Mouse (Mus musculus) embryonic facial prominence, embryonic 12.5 days (tissue): ENCODE measurements around the gene Asic1. TPM values are rescaled to one million over a fixed set of nuclear protein-coding genes. Genes with fewer than 3 reads are reported as not detected.

Experiments used
- ATAC-seq: fragments of 200-750 bp; cut with Nextera tagmentation; 2 replicates; pipeline ENCODE4 v1.8.0; 2017; ENCODE audit not compliant: insufficient number of reproducible peaks, insufficient read depth, low FRiP score, low TSS enrichment
- H3K27ac ChIP-seq: fragments of 300-500 bp; sonication (generic); 2 replicates; pipeline ENCODE4 v1.5.1; 2016; ENCODE audit warnings: mild to moderate bottlenecking
- H3K27me3 ChIP-seq: fragments of 300-500 bp; sonication (generic); 2 replicates; pipeline ENCODE4 v1.6.1; 2016; ENCODE audit warnings: mild to moderate bottlenecking, moderate library complexity
- H3K36me3 ChIP-seq: fragments of 300-500 bp; sonication (generic); 2 replicates; pipeline ENCODE4 v1.6.1; 2016; ENCODE audit warnings: mild to moderate bottlenecking
- H3K4me1 ChIP-seq: fragments of 300-500 bp; sonication (generic); 2 replicates; pipeline ENCODE4 v1.6.1; 2016
- H3K4me2 ChIP-seq: fragments of 300-500 bp; sonication (generic); replicated peaks from 2 replicates; pipeline ENCODE4 v1.6.1; 2016; ENCODE audit warnings: mild to moderate bottlenecking, moderate library complexity
- H3K4me3 ChIP-seq: fragments of 300-500 bp; sonication (generic); 2 replicates; pipeline ENCODE4 v1.5.1; 2016; ENCODE audit warnings: mild to moderate bottlenecking
- H3K9ac ChIP-seq: fragments of 300-500 bp; sonication (generic); 2 replicates; pipeline ENCODE4 v1.6.1; 2016; ENCODE audit warnings: mild to moderate bottlenecking, moderate library complexity
- H3K9me3 ChIP-seq: fragments of 300-500 bp; sonication (generic); 2 replicates; pipeline ENCODE4 v1.6.1; 2016; ENCODE audit warnings: mild to moderate bottlenecking, moderate library complexity
- WGBS: fragments of 180-500 bp; shearing (Covaris S2); methylation state at CpG from one replicate; pipeline ENCODE4 v1.1.7; 2016; 5-methylcytosine and 5-hydroxymethylcytosine counted together
- polyA plus RNA-seq: library from polyadenylated mRNA; unstranded; fragments of >200 nt; fragmentation: Nextera tagmentation; extraction: Ambion mirVana; gene quantifications from 2 replicates; pipeline ENCODE4 v1.2.1, GENCODE M21; 2016

Gene Asic1
- polyA plus RNA-seq, 1 experiment from 2014 or later = 6.2 TPM

DNA sequence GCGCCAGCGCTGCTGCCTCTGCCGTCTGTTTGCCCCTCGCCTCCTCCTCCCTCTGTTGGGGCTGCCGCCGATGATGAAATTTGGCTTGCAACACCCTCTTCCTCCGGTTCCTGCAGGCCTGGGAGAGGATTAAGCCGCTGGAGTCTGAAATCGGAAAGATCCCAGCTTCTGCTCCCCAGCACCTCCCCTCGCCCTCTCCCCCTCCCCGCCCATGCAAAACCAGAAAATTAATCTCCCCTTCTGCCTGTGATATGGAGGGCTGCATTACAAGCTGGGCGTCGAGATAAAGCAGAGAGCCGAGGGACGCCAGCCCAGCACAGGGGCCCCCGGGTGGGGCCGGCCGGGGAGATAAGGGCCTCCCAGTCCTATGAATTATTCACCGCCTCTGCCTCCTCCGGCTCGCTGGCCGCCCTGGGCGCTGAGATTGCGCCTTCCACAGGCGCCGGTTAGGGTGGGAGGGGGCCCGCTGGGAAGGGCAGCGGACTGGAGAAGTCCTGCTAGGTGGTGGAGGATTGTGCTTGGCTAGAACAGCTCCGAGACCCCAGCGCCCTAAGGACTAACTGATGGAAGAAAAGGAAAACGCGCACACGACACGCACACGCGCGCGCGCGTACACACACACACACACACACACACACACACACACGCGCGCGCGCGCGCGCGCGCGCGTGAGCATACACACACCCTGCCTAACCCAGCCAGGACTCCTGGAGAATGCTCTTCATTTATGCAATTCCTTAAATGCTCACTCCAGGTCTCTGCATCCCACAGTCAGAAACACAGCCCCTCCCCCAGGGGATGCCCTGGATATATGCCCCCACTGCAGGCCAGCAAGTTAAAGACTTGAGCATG lies 5.3 kb upstream of the Asic1 start:
- Histone ChIP-seq H3K4me3 (peak overlapping the region; percentile 43), H3K4me1 (peaks cover 22% of the 10 kb centered on the region), H3K27me3 (peaks cover 45% of the 10 kb centered on the region), H3K4me2 (peak overlapping the region; percentile 85), H3K9ac (peak overlapping the region; percentile 36), H3K9me3 (no peaks in the 10 kb centered on the region), H3K27ac (0 out of 2 replicates have a peak overlapping the region, but pooled peaks have one; percentile 23), H3K36me3 (no peaks in the 10 kb centered on the region)
- ATAC-seq = peak; percentile 48; the same call in 1 of the 2 replicates
- 2% methylated on average over 49 of the region's 52 CpGs for WGBS

DNA sequence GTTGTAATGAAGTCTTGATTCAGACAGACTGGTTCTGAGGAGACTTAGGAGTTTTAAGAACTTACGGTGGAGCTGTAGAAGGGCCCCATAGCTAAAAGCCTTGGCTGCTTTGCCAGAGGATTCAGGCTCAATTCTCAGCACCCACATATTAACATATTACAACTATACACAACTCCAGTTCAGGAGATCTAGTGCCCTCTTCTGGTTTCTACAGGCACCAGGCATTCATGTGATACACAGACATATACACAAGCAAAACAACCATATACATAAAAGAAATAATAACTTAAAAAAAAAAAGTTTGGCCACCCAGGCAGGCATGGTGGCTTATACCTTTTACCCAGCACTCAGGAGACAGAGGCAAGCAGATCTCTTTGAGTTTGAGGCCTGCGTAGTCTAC lies 2.6 kb upstream of the Asic1 start:
- no peak overlapping the region for H3K9ac ChIP-seq
- WGBS = 100% methylated on average over 2 of the region's 2 CpGs
- ATAC-seq = no peak
- H3K9me3 ChIP-seq = no peaks in the 10 kb centered on the region
- H3K4me2 ChIP-seq = no peak overlapping the region
- no peak overlapping the region for H3K4me3 ChIP-seq
- H3K27ac ChIP-seq = no peak overlapping the region
- peaks cover 24% of the 10 kb centered on the region for H3K4me1 ChIP-seq
- H3K36me3 ChIP-seq = no peaks in the 10 kb centered on the region
- peaks cover 70% of the 10 kb centered on the region for H3K27me3 ChIP-seq

DNA sequence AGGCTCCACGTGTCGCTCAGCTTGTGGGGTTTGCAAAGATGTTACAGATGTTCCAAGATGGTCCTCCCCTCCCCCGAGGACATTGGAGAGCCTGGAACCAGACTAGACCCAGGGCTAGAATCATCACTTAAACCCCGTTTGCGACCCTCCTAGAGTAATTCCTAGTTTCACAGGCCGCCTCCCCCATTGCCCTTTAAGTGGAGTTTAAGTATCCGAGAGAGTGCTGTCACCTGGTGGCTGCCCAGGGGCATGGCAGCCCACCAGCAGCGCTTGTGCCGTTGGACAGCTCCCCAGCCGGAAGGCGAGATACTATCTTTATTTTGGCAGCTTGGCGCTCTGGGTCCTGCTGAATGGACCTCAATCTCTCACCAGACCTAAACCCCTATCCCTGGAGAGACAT lies 1.3 kb upstream of the Asic1 start:
- peaks cover 78% of the 10 kb centered on the region for H3K27me3 ChIP-seq
- no peak overlapping the region for H3K9ac ChIP-seq
- peaks cover 20% of the 10 kb centered on the region for H3K4me1 ChIP-seq
- H3K9me3 ChIP-seq = no peaks in the 10 kb centered on the region
- no peak overlapping the region for H3K27ac ChIP-seq
- WGBS = 2% methylated on average over 12 of the region's 12 CpGs
- ATAC-seq = no peak
- H3K36me3 ChIP-seq = no peaks in the 10 kb centered on the region
- no peak overlapping the region for H3K4me2 ChIP-seq
- H3K4me3 ChIP-seq = no peak overlapping the region

DNA sequence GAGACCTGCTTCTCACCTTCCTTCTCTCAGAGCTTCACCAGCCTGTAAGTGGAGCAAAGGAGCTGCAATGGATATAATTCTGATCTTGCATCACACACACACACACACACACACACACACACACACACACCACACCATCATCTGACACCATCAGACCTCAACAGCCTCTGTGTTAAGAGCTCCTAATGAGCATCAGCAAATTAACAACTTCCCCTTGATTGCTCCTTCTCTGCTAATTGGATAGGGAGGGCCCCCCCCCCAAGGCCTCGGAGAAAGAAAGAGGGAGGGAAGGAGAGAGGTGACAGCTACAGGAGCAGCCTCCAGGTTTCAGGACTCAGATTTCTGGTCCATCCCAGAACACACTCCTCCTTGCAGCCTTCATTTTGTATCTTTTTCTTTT lies 776 bp upstream of the Asic1 start:
- Histone ChIP-seq H3K4me1 (peaks cover 15% of the 10 kb centered on the region), H3K27ac (no peak overlapping the region), H3K9me3 (no peaks in the 10 kb centered on the region), H3K4me3 (peak overlapping the region; percentile 59; the same call in 1 of the 2 replicates), H3K27me3 (peaks cover 73% of the 10 kb centered on the region), H3K9ac (no peak overlapping the region), H3K36me3 (no peaks in the 10 kb centered on the region), H3K4me2 (no peak overlapping the region)
- WGBS = 0% methylated on average over 1 of the region's 1 CpGs
- no peak for ATAC-seq

DNA sequence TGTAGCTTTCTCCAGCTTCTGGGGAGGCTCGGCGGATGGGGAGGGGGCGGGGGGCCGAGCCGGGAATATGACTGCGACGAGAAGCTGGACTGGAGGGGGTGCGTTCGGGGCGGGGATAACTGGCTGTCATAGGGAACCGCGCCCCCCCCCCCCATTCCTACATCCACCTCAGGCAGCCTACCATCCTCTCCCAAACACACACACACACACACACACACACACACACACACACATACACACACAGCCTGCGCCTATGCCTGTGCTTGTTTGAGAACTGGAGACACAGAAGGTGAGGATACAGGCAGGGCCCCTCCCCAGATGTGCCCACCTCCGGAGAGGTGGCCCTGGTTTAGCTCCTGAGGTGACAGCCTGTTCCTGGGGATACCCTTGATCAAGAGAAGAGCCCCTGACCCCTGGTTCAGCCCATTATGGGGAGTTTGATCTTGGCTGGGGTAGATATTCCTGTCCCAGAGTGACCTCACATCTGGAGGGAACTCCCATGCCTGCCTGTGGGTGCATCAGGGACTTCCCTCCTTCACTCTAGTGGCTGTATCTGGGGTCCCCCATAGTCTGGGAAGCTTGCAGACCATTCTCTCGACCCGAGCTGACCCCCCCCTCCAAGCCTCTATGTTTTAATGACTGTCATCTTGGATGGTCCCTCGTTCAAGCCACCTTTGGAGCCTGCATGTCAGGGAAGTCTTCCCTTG lies 949 bp downstream of the Asic1 start:
- 11% methylated on average over 15 of the region's 17 CpGs for WGBS
- Histone ChIP-seq H3K27me3 (peaks cover 61% of the 10 kb centered on the region), H3K9me3 (no peaks in the 10 kb centered on the region), H3K4me3 (peak overlapping the region; percentile 59), H3K9ac (peak overlapping the region; percentile 70), H3K27ac (no peak overlapping the region), H3K4me2 (peak overlapping the region; percentile 98), H3K36me3 (no peaks in the 10 kb centered on the region), H3K4me1 (peaks cover 7% of the 10 kb centered on the region; the same call in 1 of the 2 replicates)
- no peak for ATAC-seq

DNA sequence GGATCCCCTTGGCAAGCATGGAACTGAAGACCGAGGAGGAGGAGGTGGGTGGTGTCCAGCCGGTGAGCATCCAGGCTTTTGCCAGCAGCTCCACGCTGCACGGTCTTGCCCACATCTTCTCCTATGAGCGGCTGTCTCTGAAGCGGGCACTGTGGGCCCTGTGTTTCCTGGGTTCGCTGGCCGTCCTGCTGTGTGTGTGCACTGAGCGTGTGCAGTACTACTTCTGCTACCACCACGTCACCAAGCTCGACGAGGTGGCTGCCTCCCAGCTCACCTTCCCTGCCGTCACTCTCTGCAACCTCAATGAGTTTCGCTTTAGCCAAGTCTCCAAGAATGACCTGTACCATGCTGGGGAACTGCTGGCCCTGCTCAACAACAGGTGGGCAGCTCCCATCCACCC lies 1.6 kb downstream of the Asic1 start:
- no peak for ATAC-seq
- Histone ChIP-seq H3K4me3 (no peak overlapping the region), H3K36me3 (no peaks in the 10 kb centered on the region), H3K4me1 (peaks cover 7% of the 10 kb centered on the region; the same call in 1 of the 2 replicates), H3K4me2 (no peak overlapping the region), H3K9ac (no peak overlapping the region), H3K27ac (no peak overlapping the region), H3K9me3 (no peaks in the 10 kb centered on the region), H3K27me3 (peaks cover 54% of the 10 kb centered on the region)
- 67% methylated on average over 14 of the region's 14 CpGs for WGBS

DNA sequence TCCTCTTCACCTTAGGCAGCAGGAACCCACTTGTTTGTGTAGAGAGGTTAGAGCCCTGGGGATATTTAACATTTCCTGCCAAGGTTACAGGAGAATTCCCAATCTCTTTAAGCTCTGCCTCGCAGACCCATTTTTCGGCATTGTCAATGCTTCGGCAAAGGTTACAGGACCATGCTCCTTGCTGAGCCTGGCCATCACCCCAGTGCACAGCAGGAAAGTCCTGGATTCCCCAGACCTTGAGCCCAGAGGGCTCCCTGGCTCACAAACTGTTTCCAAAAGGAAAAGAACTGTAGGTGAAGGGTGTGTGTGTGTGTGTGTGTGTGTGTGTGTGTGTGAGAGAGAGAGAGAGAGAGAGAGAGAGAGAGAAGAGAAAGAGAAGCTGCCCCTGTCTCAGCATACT lies 4.7 kb downstream of the Asic1 start:
- H3K27ac ChIP-seq = no peak overlapping the region
- no peaks in the 10 kb centered on the region for H3K36me3 ChIP-seq
- H3K4me3 ChIP-seq = no peak overlapping the region
- H3K4me2 ChIP-seq = no peak overlapping the region
- 61% methylated on average over 3 of the region's 3 CpGs for WGBS
- H3K9me3 ChIP-seq = no peaks in the 10 kb centered on the region
- H3K9ac ChIP-seq = no peak overlapping the region
- peaks cover 10% of the 10 kb centered on the region; the same call in 1 of the 2 replicates for H3K4me1 ChIP-seq
- ATAC-seq = no peak
- peaks cover 38% of the 10 kb centered on the region for H3K27me3 ChIP-seq

DNA sequence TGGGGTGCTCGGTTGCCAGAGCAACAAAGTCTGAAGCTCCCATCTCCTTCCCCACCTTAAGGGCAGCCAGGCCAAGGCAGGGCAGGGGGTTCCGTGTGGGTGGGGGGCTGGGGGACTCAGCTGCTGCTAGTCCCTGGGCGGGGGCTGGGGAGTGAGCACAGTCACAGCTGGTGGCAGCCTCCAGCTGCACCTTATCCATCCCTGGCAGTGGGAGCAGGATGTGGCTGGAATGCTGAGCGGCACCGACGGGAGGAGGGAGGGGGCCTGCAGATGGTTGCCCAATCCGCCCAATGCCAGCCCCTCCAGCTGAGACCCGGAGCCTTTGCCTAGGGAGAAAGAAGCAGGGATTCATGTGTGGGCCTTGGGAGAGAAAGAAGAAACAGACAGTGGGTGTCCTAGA lies 6.9 kb downstream of the Asic1 start:
- no peak for ATAC-seq
- H3K4me1 ChIP-seq = 0 out of 2 replicates have a peak, but pooled peaks cover 5% of the 10 kb centered on the region
- no peak overlapping the region for H3K4me3 ChIP-seq
- H3K9me3 ChIP-seq = no peaks in the 10 kb centered on the region
- H3K36me3 ChIP-seq = no peaks in the 10 kb centered on the region
- 26% methylated on average over 8 of the region's 8 CpGs for WGBS
- no peak overlapping the region for H3K27ac ChIP-seq
- peaks cover 16% of the 10 kb centered on the region for H3K27me3 ChIP-seq
- H3K9ac ChIP-seq = no peak overlapping the region
- H3K4me2 ChIP-seq = no peak overlapping the region

DNA sequence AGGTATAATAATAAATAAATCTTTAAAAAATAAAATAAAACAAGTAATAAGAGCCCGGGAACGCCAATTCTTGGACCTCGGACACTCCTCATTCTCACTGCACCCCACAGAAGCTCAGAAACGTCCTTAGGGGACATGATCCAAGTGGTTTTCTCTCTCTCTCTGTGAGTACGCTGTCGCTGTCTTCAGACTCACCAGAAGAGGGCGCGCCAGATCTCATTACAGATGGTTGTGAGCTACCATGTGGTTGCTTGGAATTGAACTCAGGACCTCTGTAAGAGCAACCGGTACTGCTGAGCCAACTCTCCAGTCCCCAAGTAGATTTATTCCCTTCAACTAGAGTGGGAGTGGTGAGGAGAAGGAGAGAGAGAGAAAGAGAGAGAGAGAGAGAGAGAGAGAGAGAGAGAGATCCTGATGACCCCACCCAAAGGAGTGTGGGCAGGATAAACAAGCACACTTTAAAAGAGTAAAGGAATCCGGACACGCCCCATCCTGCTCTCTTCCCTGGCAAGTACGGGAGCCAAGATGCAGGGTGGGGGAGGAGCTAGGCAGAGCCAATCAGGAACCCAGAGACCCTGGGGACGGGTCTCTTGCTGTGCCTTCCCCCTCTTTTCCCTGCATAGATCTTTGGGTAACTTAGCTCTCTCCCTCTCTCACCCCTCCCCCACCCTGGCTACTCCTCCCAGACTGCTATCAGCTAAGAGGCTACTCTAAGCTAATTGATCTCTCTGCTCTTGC lies 8.1 kb downstream of the Asic1 start:
- no peak for ATAC-seq
- WGBS = 14% methylated on average over 13 of the region's 13 CpGs
- no peaks in the 10 kb centered on the region for H3K9me3 ChIP-seq

DNA sequence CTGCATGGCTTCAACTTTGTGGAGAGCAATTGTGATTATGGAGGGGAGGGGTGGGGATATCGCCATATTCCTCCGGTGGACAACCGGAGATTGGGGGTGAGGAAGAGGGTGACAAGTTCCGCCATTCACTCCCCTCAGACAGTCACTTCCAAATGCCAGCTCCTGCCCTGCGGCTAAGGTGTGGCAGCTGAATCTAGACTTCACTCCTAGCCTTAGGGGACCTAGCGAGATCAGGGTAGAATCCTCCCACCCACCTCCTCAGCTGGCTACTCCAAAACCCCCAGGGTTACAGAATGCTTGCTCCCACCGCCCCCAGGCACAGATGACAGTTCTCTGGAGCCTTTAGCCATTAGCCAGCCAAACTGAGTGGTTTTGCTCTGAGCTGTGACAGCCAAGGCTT lies 8.8 kb downstream of the Asic1 start:
- Histone ChIP-seq H3K9ac (no peak overlapping the region), H3K27me3 (peaks cover 4% of the 10 kb centered on the region; the same call in 1 of the 2 replicates), H3K9me3 (no peaks in the 10 kb centered on the region), H3K36me3 (no peaks in the 10 kb centered on the region), H3K4me3 (no peak overlapping the region), H3K27ac (no peak overlapping the region), H3K4me2 (no peak overlapping the region), H3K4me1 (0 out of 2 replicates have a peak, but pooled peaks cover 5% of the 10 kb centered on the region)
- WGBS = 57% methylated on average over 7 of the region's 7 CpGs
- ATAC-seq = no peak

More for the DNA sequence above, 8.1 kb downstream of the Asic1 start:
- Histone ChIP-seq H3K9ac (no peak overlapping the region), H3K27me3 (peaks cover 6% of the 10 kb centered on the region), H3K4me2 (no peak overlapping the region), H3K27ac (no peak overlapping the region), H3K4me1 (0 out of 2 replicates have a peak, but pooled peaks cover 5% of the 10 kb centered on the region), H3K36me3 (no peaks in the 10 kb centered on the region), H3K4me3 (no peak overlapping the region)

DNA sequence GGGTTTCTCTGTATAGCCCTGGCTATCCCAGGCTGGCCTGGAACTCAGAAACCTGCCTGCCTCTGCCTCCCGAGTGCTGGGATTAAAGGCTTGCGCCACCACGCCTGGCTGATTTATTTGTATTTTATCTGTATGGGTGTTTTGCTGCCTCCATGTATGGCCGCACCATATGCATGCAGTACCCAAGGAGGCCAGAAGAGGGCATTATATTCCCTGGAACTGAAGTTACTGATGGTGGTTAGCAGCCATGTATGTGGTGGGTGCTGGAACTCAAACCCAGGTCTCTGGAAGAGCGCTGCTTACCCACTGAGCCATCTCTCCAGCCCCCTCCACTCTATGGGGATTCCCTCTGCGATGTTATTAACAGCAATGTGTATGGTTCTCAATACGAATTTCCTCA lies 12.7 kb downstream of the Asic1 start:
- 89% methylated on average over 7 of the region's 7 CpGs for WGBS
- Histone ChIP-seq H3K9ac (no peak overlapping the region), H3K9me3 (no peaks in the 10 kb centered on the region), H3K27ac (no peak overlapping the region), H3K27me3 (no peaks in the 10 kb centered on the region), H3K4me3 (no peak overlapping the region), H3K36me3 (no peaks in the 10 kb centered on the region), H3K4me1 (0 out of 2 replicates have a peak, but pooled peaks cover 5% of the 10 kb centered on the region), H3K4me2 (no peak overlapping the region)
- ATAC-seq = no peak
